Mouse (Mus musculus) heart, postnatal 0 days (tissue): ENCODE measurements around the gene Ccdc134. TPM values are rescaled to one million over a fixed set of nuclear protein-coding genes. Genes with fewer than 3 reads are reported as not detected.

Experiments
- ATAC-seq: fragments of 200-750 bp; cut with Nextera tagmentation; 2 replicates; pipeline ENCODE4 v1.8.0; 2017; ENCODE audit warnings: low read depth, moderate number of reproducible peaks, moderate library complexity; ENCODE audit not compliant: insufficient read depth
- DNase-seq: peaks from one replicate; pipeline ENCODE4 v3.0.0-alpha.2; 2016; ENCODE audit warnings: low spot score
- H3K27ac ChIP-seq: fragments of 300-500 bp; sonication (generic); 2 replicates; pipeline ENCODE4 v1.5.1; 2014; ENCODE audit warnings: low read depth, mild to moderate bottlenecking
- H3K27me3 ChIP-seq: fragments of 300-500 bp; sonication (generic); 2 replicates; pipeline ENCODE4 v1.6.1; 2014; ENCODE audit warnings: low read length, mixed read lengths; ENCODE audit not compliant: control insufficient read depth, insufficient read depth
- H3K36me3 ChIP-seq: fragments of 300-500 bp; sonication (generic); replicated peaks from 2 replicates; pipeline ENCODE4 v1.6.1; 2014; ENCODE audit warnings: low read length, mixed read lengths; ENCODE audit not compliant: control insufficient read depth, insufficient read depth
- H3K4me1 ChIP-seq: fragments of 300-500 bp; sonication (generic); 2 replicates; pipeline ENCODE4 v1.6.1; 2014; ENCODE audit warnings: antibody characterized with exemption; ENCODE audit not compliant: control insufficient read depth, insufficient read depth
- H3K4me2 ChIP-seq: fragments of 300-500 bp; sonication (generic); 2 replicates; pipeline ENCODE4 v1.6.1; 2014; ENCODE audit warnings: low read depth, mild to moderate bottlenecking, low read length, moderate library complexity
- H3K4me3 ChIP-seq: fragments of 300-500 bp; sonication (generic); 2 replicates; pipeline ENCODE4 v1.5.1; 2014; ENCODE audit warnings: low read depth, low read length
- H3K9ac ChIP-seq: fragments of 300-500 bp; sonication (generic); replicated peaks from 2 replicates; pipeline ENCODE4 v1.6.1; 2014; ENCODE audit warnings: low read depth, low read length, mixed read lengths
- H3K9me3 ChIP-seq: fragments of 300-500 bp; sonication (generic); replicated peaks from 2 replicates; pipeline ENCODE4 v1.6.1; 2016; ENCODE audit warnings: low read length; ENCODE audit not compliant: control insufficient read depth
- CTCF ChIP-seq: IDR thresholded peaks from 2 replicates; pipeline ENCODE4 v1.5.1; 2016; ENCODE audit warnings: antibody characterized with exemption, control low read depth, low read depth
- EP300 ChIP-seq: IDR thresholded peaks from 2 replicates; pipeline ENCODE4 v1.6.1; 2016; ENCODE audit warnings: antibody characterized with exemption, low read depth
- WGBS: fragments of 180-500 bp; shearing (Covaris S2); extraction: QIAGEN DNeasy Blood & Tissue Kit; methylation state at CpG from one replicate; pipeline ENCODE4 v1.1.7; 2014; 5-methylcytosine and 5-hydroxymethylcytosine counted together
- polyA plus RNA-seq: library from polyadenylated mRNA; unstranded; fragments of >200 nt; fragmentation: Nextera tagmentation; extraction: Ambion mirVana; gene quantifications from 2 replicates; pipeline ENCODE4 v1.2.1, GENCODE M21; 2015
- total RNA-seq: library from RNA; depleted of rRNA; stranded (reverse); fragments of >200 nt; gene quantifications from 2 replicates; pipeline ENCODE4 v1.2.3, GENCODE M21; 2014; ENCODE audit warnings: low replicate concordance; rRNA removed

The Ccdc134 gene
- total and polyA plus RNA-seq, 2 experiments from 2014 or later: 6.5 to 6.9 TPM

GRCm38 (mm10) chr15:82188481-82189240, 60.9 kb downstream of the Ccdc134 start:
- no peak for DNase-seq
- Histone ChIP-seq H3K4me3 (no peak overlapping the region), H3K27me3 (no peaks in the 10 kb centered on the region), H3K9me3 (no peaks in the 10 kb centered on the region), H3K4me2 (no peak overlapping the region), H3K4me1 (peaks cover 27% of the 10 kb centered on the region), H3K27ac (no peak overlapping the region), H3K9ac (no peak overlapping the region), H3K36me3 (peaks cover 57% of the 10 kb centered on the region)
- WGBS: 64% methylated on average over 10 of the region's 10 CpGs
- no peak for ATAC-seq
- TF ChIP-seq EP300: no peak
- peak; percentile 45 for TF ChIP-seq CTCF

Other genes starting within 250 kb of the Ccdc134 start
- 8.4 and 14.8 TPM in 2 replicates for gene Polr3h, start 201.7 kb upstream of the Ccdc134 start, total RNA-seq
- gene Polr3h, start 201.7 kb upstream of the Ccdc134 start, polyA plus RNA-seq: 315 and 321 TPM in 2 replicates
- 2.0 and 2.8 TPM in 2 replicates for gene Csdc2, start 191.2 kb upstream of the Ccdc134 start, total RNA-seq
- 7.7 and 7.9 TPM in 2 replicates for gene Csdc2, start 191.2 kb upstream of the Ccdc134 start, polyA plus RNA-seq
- 19.8 and 27.0 TPM in 2 replicates for gene Pmm1, start 167.0 kb upstream of the Ccdc134 start, total RNA-seq
- 17.8 and 19.1 TPM in 2 replicates for gene Pmm1, start 167.0 kb upstream of the Ccdc134 start, polyA plus RNA-seq
- gene 1700029P11Rik, start 147.4 kb upstream of the Ccdc134 start, total RNA-seq: not detected in 2 replicates
- gene 1700029P11Rik, start 147.4 kb upstream of the Ccdc134 start, polyA plus RNA-seq: not detected in 2 replicates
- gene Xrcc6, start 140.1 kb upstream of the Ccdc134 start, total RNA-seq: 25.2 and 37.2 TPM in 2 replicates
- gene Xrcc6, start 140.1 kb upstream of the Ccdc134 start, polyA plus RNA-seq: 36.8 and 39.0 TPM in 2 replicates
- gene Desi1, start 94.1 kb upstream of the Ccdc134 start, total RNA-seq: 9.0 and 13.6 TPM in 2 replicates
- 15.4 and 16.1 TPM in 2 replicates for gene Desi1, start 94.1 kb upstream of the Ccdc134 start, polyA plus RNA-seq
- 204 and 222 TPM in 2 replicates for gene Snu13, start 80.3 kb upstream of the Ccdc134 start, total RNA-seq
- gene Snu13, start 80.3 kb upstream of the Ccdc134 start, polyA plus RNA-seq: 109 and 123 TPM in 2 replicates
- not detected in 2 replicates for gene 4930407I10Rik, start 68.8 kb upstream of the Ccdc134 start, total RNA-seq
- gene 4930407I10Rik, start 68.8 kb upstream of the Ccdc134 start, polyA plus RNA-seq: not detected in 2 replicates
- not detected in 2 replicates for gene Mei1, start 57.9 kb upstream of the Ccdc134 start, total RNA-seq
- gene Mei1, start 57.9 kb upstream of the Ccdc134 start, polyA plus RNA-seq: not detected in 2 replicates
- gene Srebf2, start 19.3 kb downstream of the Ccdc134 start, total RNA-seq: 86.3 and 90.3 TPM in 2 replicates
- 58.0 and 68.3 TPM in 2 replicates for gene Srebf2, start 19.3 kb downstream of the Ccdc134 start, polyA plus RNA-seq
- 0.19 and 7.5 TPM in 2 replicates for gene Shisa8, start 84.9 kb downstream of the Ccdc134 start, total RNA-seq
- 0.07 and 0.23 TPM in 2 replicates for gene Shisa8, start 84.9 kb downstream of the Ccdc134 start, polyA plus RNA-seq
- gene Tnfrsf13c, start 96.4 kb downstream of the Ccdc134 start, total RNA-seq: 1.5 TPM in 1 of 2 replicates, not detected in the other
- not detected in 2 replicates for gene Tnfrsf13c, start 96.4 kb downstream of the Ccdc134 start, polyA plus RNA-seq
- 16.7 and 25.7 TPM in 2 replicates for gene Cenpm, start 116.8 kb downstream of the Ccdc134 start, total RNA-seq
- gene Cenpm, start 116.8 kb downstream of the Ccdc134 start, polyA plus RNA-seq: 22.5 and 25.6 TPM in 2 replicates
- gene 1500009C09Rik, start 124.5 kb downstream of the Ccdc134 start, total RNA-seq: not detected in 2 replicates
- gene 1500009C09Rik, start 124.5 kb downstream of the Ccdc134 start, polyA plus RNA-seq: not detected in 2 replicates
- 1.4 and 4.4 TPM in 2 replicates for gene Sept3, start 147.0 kb downstream of the Ccdc134 start, total RNA-seq
- 1.4 and 1.5 TPM in 2 replicates for gene Sept3, start 147.0 kb downstream of the Ccdc134 start, polyA plus RNA-seq
- not detected in 2 replicates for gene Wbp2nl, start 171.0 kb downstream of the Ccdc134 start, total RNA-seq
- not detected in 2 replicates for gene Wbp2nl, start 171.0 kb downstream of the Ccdc134 start, polyA plus RNA-seq
- gene Naga, start 211.0 kb downstream of the Ccdc134 start, total RNA-seq: 45.2 and 74.0 TPM in 2 replicates
- 35.4 and 37.5 TPM in 2 replicates for gene Naga, start 211.0 kb downstream of the Ccdc134 start, polyA plus RNA-seq
- gene Pheta2, start 211.0 kb downstream of the Ccdc134 start, total RNA-seq: 1.4 and 2.5 TPM in 2 replicates
- gene Pheta2, start 211.0 kb downstream of the Ccdc134 start, polyA plus RNA-seq: 3.6 and 3.9 TPM in 2 replicates
- gene Smdt1, start 211.0 kb downstream of the Ccdc134 start, total RNA-seq: 342 and 440 TPM in 2 replicates
- 431 and 450 TPM in 2 replicates for gene Smdt1, start 211.0 kb downstream of the Ccdc134 start, polyA plus RNA-seq
- 397 and 531 TPM in 2 replicates for gene Ndufa6, start 226.4 kb downstream of the Ccdc134 start, total RNA-seq
- 1,167 and 1,291 TPM in 2 replicates for gene Ndufa6, start 226.4 kb downstream of the Ccdc134 start, polyA plus RNA-seq